Mouse (Mus musculus): ENCODE data around the gene St6galnac3.

DNA sequence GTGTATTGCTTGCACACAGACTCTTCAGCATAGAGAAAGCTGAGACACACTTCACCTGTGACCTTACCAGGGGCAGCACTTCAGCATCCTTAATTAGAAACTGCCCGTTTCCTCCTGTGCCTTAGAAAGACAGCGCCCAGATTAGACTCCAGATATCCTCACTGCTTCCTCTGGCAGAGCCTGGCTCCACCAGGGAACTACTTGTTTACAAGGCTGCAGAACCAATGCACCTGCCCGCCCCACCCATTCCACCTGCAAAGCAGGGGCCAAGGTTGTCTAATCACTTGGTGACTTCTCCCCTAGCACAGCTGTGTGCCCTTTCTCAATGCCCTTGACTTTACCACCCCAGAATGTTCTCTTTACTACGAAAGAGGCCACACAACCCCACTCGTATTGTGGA, 239.8 kb downstream of the St6galnac3 start:
- no peak for TF ChIP-seq CTCF (IDR thresholded peaks at IDR 0.05; ENCODE audit: low read depth, low read length)
- no peak for TF ChIP-seq POLR2A (IDR thresholded peaks at IDR 0.05; ENCODE audit: borderline replicate concordance, low read depth, low read length)
